ENCODE assay signal across 8 mouse cellular contexts in genomic region chr2:92529071-92529641, GRCm38 (mm10).
DNase-seq lines count a peak whose midpoint lies in the region; ATAC-seq and TF ChIP-seq lines count a peak whose summit lies in the region.

No protein-coding gene starts in this region.

- no peaks in the 10 kb centered on the region for H3K9me3 ChIP-seq in forebrain, postnatal 0 days (ENCODE audit: low read length)
- H3K9me3 ChIP-seq in liver, embryonic 12.5 days (replicated peaks) = no peaks in the 10 kb centered on the region
- H3K9me3 ChIP-seq in neural tube, embryonic 12.5 days = no peaks in the 10 kb centered on the region

- H3K4me1 ChIP-seq in cerebellum, adult 2 months (ENCODE audit: control insufficient read depth, insufficient read depth, low read length) = no peaks in the 10 kb centered on the region
- 0 out of 2 replicates have a peak, but pooled peaks cover 3% of the 10 kb centered on the region for H3K4me1 ChIP-seq in forebrain, postnatal 0 days (ENCODE audit: insufficient read depth)
- no peaks in the 10 kb centered on the region for H3K4me1 ChIP-seq in liver, embryonic 12.5 days
- peaks cover 22% of the 10 kb centered on the region for H3K4me1 ChIP-seq in neural tube, embryonic 12.5 days

- peak overlapping the region; percentile 55 for H3K9ac ChIP-seq in forebrain, postnatal 0 days
- H3K9ac ChIP-seq in liver, embryonic 12.5 days = no peak overlapping the region
- H3K9ac ChIP-seq in neural tube, embryonic 12.5 days = peak overlapping the region; percentile 54

- peak overlapping the region; percentile 83 for H3K27ac ChIP-seq in cerebellum, adult 2 months (ENCODE audit: insufficient read depth, low read length)
- peak overlapping the region; percentile 71 for H3K27ac ChIP-seq in forebrain, postnatal 0 days (ENCODE audit: low read depth, low read length)
- H3K27ac ChIP-seq in liver, embryonic 12.5 days = no peak overlapping the region
- H3K27ac ChIP-seq in neural tube, embryonic 12.5 days = 0 out of 2 replicates have a peak overlapping the region, but pooled peaks have one; percentile 15

- H3K4me2 ChIP-seq in forebrain, postnatal 0 days (ENCODE audit: low read depth) = peak overlapping the region; percentile 64
- peak overlapping the region; percentile 56 for H3K4me2 ChIP-seq in liver, embryonic 12.5 days
- peak overlapping the region; percentile 78 for H3K4me2 ChIP-seq in neural tube, embryonic 12.5 days (replicated peaks)

- no peaks in the 10 kb centered on the region for H3K27me3 ChIP-seq in cerebellum, adult 2 months (ENCODE audit: control insufficient read depth, insufficient read depth, low read length)
- no peaks in the 10 kb centered on the region for H3K27me3 ChIP-seq in forebrain, postnatal 0 days (ENCODE audit: insufficient read depth, low read length)
- peaks cover 29% of the 10 kb centered on the region for H3K27me3 ChIP-seq in liver, embryonic 12.5 days (replicated peaks)
- no peaks in the 10 kb centered on the region for H3K27me3 ChIP-seq in neural tube, embryonic 12.5 days (replicated peaks)

- TF ChIP-seq CTCF in cerebellum, adult 2 months (IDR thresholded peaks at IDR 0.05; ENCODE audit: borderline replicate concordance, insufficient read depth, low read depth, low read length) = no peak
- peak; percentile 37 for TF ChIP-seq CTCF in forebrain, postnatal 0 days (IDR thresholded peaks at IDR 0.05; ENCODE audit: low read depth)

- intact Hi-C loops in heart, postnatal 14 days (cut with DNase I) = no loop called here

- H3K36me3 ChIP-seq in forebrain, postnatal 0 days (ENCODE audit: insufficient read depth) = no peaks in the 10 kb centered on the region
- no peaks in the 10 kb centered on the region for H3K36me3 ChIP-seq in liver, embryonic 12.5 days
- H3K36me3 ChIP-seq in neural tube, embryonic 12.5 days = no peaks in the 10 kb centered on the region

- peak; percentile 74 for TF ChIP-seq POLR2A in cerebellum, adult 2 months (IDR thresholded peaks at IDR 0.05; ENCODE audit: borderline replicate concordance, insufficient read depth, low read length)

- peak; percentile 35 for DNase-seq in MN1 (ENCODE audit: low spot score)
- peak; percentile 89 to 94 for DNase-seq in cerebellum, adult 2 months
- peak; percentile 88 for DNase-seq in forebrain, postnatal 0 days
- peak; percentile 82 to 84 for DNase-seq in heart, postnatal 14 days
- peak; percentile 88 to 93 for DNase-seq in kidney, postnatal 4 days
- peak; percentile 74 for DNase-seq in testis, postnatal 14 days (ENCODE audit: low spot score)

- peak overlapping the region; percentile 76 for H3K4me3 ChIP-seq in cerebellum, adult 2 months (replicated peaks; ENCODE audit: insufficient read depth, low read depth, low read length)
- peak overlapping the region; percentile 39 for H3K4me3 ChIP-seq in forebrain, postnatal 0 days (ENCODE audit: low read depth, low read length)
- H3K4me3 ChIP-seq in liver, embryonic 12.5 days = peak overlapping the region; percentile 36
- H3K4me3 ChIP-seq in neural tube, embryonic 12.5 days = peak overlapping the region; percentile 39

- ATAC-seq in forebrain, postnatal 0 days = peak; percentile 99
- peak; percentile 72; the same call in 1 of the 2 replicates for ATAC-seq in liver, embryonic 12.5 days
- peak; percentile 96 for ATAC-seq in neural tube, embryonic 12.5 days (ENCODE audit: low FRiP score, low read depth)

- 3% methylated on average over 24 of the region's 24 CpGs for WGBS in cerebellum, adult 2 months
- 8% methylated on average over 23 of the region's 24 CpGs for WGBS in forebrain, postnatal 0 days
- 9% methylated on average over 24 of the region's 24 CpGs for WGBS in liver, embryonic 12.5 days (ENCODE audit: insufficient replicate concordance)
- WGBS in neural tube, embryonic 12.5 days = 8% methylated on average over 24 of the region's 24 CpGs

Comparison
In these comparisons a context has a peak if more than half of its experiments do, and no peak if none do; other contexts are left out.
1. DNase-seq: peak in every context shown above with its lines; median percentile 92 in cerebellum, adult 2 months; 90 in kidney, postnatal 4 days; 88 in forebrain, postnatal 0 days; 83 in heart, postnatal 14 days; 74 in testis, postnatal 14 days; 35 in MN1.